Mouse (Mus musculus) c-Kit-positive CD71-positive TER-119-negative erythroid progenitor cells, embryonic 14.5 days (primary cell): ENCODE data around the gene Fxyd7.

Experiments used
- DNase-seq: peaks from one replicate; pipeline ENCODE4 v3.0.0-alpha.2; 2013; ENCODE audit warnings: low read depth

Gene Fxyd7

DNA sequence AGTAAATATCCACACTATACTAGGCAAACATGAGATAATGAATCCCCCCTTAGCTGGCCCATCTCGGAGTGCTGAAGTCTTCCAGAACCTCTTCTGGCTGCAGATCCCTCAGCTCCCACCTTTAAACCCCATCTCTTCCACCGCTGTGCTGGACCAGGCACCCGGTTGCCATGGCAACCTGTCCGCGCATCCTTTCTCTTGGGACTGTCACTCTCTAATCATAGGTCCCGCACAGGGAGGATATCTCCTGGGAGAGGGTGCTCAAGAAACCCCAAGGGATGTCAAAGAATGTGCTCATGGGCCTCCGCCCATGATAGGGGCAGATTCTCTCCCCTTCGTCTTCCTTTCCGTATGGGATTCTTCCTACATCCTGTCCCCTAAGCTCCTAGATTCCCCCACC is 346 bp downstream of the Fxyd7 start:
- no peak for DNase-seq

DNA sequence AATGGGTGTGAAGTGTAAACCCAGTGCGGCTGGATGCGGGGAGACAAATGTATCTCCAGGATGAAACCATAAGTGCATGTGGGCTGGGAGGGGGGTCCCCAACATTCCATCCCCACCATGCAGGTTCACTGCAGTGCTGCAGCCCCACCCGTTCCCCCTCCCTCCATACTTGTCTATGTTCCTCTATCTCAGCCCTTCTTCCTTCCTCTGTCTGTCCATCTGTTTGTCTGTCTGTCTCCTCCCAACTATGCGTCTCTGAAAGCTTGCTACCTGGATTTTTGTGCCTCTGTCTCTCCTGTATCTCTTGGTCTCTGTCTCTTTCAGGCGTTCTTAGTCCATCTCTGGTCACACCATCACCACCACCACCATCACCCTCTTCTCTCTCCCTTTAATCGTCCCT is 780 bp downstream of the Fxyd7 start:
- no peak for DNase-seq

DNA sequence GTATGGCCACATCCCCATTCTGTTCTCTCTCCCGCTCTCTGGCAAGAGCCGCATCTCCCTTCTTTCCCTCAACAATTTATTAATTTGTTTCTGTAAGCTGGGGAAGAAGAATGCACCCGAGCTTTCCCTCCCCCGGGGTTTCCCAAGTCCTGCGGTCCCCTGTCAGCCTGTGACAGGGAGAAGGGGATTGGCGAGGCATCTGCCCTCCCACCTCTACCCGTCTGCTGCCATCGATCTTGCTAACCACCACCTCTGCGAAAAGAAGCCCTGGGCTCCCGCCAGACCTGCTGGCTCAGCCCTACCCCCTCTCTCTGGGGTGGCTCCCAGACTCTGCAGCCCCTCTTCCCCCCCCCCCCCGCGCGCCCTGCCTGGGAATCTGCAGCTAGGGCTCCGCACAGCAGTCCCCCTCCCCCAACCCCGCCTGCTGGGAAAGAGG is 1.4 kb downstream of the Fxyd7 start:
- no peak for DNase-seq

DNA sequence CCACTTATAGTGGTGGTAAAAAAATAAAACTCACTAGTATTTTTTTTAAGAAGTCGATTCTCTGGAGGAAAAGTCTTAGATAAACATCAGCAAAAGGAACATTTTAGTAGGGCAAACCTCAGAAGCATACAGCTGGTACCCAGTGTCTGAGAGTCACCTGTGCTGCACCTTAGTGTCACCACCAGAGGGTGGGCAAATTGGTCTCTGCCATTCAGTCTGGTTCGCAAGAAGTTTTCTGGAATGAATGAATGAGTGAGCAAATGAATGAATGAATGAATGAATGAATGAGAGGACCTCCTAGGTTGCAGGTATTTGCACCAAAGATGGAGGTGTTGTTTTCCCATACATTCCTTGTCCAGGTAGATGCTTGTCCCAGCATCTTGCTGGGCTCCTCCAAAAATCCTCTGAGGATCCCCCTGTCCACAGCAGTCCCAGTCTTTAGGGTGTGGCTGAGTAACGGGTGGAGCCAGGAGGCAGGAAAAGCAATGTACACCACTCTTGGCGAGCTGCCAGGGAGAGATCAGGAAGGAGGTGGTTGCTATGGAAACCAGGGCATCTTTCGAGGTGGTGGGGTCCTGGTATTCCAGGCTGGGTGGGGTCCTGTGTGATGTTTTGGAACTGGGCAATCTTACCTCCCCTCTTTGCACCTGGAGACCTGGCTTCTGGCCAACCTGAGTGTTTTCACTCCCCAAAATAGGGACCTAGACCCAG is 2.0 kb downstream of the Fxyd7 start:
- no peak for DNase-seq

DNA sequence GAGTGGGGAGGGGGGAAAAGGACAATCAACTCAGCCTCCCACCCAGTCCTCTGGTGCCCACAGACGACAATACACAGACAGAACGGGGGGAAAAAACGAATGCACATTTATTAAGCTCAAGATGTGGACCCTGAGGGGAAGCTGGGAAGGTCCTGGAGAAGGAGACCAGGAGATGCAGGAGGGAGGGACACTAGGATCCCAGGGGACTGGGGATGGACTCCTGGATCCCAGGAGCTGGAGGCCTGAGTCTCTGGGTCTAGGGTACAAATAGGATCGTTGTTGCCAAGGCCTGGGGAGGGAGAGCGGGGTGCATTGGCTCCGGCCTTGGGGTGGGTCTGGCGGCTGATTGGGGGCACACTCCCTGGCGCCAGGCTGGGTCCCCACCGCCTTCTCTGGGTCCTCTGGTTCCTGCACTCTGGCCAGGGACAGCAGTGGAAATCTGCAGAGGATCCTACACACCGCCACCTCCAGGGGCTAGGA is 8.8 kb downstream of the Fxyd7 start, which contains the start of gene Fxyd5:
Gene Fxyd5 (minus strand): TSS at position 51 of the 480 bp plus-strand sequence.
- no peak for DNase-seq

DNA sequence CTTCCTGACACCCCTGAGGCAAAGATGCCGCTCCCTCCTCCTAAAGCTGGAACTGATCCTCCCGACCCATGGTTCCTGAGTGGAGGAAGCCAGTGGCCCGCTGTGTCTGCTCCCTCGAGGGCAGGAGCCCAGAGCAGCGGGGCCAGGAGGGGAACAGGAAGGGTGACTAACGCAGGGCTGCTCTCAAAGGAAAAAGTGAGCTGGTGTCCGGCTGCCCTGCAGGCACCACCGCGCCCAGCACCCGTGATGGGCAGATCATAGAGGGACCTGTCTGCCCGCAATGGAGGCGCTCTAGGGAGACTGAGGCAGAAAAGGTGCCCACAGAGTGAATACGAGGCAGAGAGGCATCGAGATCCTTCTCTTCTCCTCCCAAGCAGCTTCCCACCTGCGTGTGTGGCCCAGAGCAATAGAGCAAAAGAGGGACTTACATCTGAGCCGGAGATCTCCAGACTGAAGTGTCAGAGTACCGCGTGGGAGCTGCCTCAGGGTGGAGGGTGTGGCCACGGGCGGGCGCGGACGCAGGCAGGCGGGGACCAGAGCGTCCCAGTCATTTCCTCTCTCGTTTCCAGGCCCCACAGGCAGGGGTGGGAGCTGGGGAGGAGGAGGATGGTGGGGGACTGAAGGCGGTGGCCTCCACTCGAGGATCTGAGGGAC is 9.5 kb downstream of the Fxyd7 start:
- no peak for DNase-seq

DNA sequence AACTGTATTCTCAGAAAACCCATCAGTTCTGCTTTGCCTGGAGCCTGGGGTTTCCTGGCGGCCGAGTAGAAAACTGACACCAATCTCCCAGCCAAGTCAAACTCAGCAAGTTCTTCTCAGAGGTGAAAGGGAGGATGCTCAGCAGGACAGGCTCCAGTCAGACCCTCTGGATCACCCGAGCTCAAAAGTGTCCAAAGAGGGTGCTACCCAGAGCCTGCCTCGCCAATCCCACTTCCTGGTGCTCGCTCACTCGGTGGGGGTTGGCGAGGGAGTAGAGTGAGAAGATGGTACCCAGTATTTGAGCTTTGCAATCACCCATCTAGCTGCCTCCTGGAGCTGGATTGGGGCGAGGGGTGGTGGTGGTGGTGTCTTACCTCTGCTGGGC is 10.3 kb downstream of the Fxyd7 start:
- DNase-seq, result no peak

DNA sequence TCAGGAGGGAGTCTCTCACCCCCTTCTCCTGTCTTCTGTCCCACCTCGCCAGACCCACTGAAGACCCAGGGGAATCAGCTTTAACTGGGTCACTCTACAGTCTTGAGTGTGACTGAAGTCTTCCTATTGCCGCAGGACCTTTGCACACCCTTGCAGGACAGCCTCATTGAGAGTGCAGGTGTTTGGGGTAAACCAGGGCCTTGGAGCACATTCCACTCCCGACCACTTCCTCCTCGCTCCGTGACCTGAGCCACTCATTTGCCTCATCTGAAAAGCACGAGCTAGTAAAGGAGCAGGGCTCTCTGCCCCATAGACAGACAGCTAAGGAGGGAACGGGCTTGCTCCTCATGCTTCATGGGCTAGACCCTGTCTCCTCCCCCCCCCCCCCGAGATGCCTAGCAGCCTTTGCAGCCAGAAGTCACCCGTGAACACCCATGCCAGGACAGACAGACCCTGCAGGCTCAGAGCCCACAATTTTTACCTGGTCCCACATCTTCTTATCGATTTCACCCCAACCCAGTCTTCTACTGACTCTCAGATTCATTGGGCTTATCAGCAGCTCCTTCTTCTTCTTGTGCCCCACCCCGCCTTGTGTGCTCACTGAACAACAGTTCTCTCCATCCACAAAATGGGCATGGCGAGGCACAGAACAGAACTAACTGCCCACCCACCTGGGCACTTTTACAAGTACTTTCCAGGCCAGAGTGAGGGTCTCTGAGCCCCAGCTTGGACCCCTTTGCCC is 10.8 kb downstream of the Fxyd7 start:
- DNase-seq, result no peak

DNA sequence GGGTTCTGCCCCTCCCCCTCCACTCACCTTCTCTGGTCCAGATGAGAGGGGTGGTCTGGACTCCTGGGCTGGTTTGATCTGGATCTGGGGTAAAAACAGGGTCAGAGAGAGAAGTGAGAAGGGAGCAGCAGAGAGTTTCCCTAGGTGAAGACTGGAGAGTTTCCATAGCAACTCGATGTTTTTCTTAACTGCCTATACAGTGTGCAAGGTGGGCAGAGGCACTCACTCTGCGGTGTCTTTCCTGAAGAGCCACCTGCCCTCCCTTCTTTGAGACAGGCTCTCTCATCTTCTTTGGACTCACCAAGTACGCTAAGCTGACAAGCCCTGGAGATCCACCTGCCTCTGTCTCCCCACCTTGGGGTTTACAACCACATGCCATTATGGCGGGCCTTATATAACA is 12.3 kb downstream of the Fxyd7 start:
- DNase-seq, result no peak

DNA sequence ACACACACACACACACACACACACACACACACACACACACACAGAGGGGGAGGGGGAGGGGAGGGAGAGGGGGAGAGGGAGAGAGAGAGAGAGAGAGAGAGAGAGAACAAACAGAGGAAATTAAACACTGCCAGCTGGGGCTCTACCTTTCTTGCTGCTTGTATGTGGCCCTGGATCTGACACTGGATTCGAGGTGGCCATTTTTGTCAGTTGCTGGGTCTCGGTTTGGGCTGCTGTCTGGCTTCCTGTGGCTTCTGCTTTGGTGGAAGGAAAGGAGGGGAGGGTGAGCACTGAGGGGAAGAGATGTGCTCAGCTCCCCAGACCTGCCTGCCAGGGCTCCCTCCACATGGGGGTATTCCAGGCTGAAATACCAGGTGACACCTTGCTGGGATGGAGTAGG is 13.6 kb downstream of the Fxyd7 start:
- no peak for DNase-seq

DNA sequence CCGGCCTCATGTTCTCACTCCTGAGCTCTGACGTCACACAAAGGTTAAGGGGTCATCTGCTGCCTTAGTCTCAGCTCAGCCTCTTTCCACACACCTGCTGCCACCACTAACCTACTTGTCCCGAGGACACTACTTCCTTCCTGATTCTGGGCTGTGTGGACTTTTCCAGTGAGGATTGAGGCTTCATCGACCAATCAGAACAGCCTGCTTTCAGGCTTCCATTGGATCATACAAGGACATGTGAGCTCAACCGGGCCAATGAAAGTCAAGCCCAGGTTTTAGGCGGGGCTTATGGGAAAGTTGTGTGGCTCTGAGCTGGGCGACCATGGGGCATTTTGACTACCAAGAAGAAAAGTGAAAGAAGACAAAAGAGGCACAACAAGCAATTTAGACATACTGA is 14.3 kb downstream of the Fxyd7 start:
- no peak for DNase-seq

DNA sequence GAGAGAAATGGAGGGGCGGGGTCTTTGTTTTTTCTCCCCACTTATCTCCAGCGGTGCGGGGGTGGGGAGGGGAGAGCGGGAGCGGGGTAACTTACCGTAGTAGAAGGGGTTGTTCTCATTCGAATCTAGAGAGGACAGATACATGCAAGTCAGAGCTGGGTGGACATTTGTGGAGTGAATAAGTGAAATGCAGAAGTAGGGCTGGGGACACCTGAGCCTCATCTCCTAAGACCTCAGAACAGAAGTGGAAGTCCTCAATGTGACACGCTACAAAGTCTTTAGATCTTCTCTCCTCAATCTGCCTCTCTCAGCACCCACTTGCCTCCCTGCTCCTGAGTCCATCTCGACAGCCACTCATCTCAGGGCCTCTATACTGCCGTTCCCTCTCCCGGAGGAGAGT is 16.0 kb downstream of the Fxyd7 start:
- DNase-seq, result no peak

DNA sequence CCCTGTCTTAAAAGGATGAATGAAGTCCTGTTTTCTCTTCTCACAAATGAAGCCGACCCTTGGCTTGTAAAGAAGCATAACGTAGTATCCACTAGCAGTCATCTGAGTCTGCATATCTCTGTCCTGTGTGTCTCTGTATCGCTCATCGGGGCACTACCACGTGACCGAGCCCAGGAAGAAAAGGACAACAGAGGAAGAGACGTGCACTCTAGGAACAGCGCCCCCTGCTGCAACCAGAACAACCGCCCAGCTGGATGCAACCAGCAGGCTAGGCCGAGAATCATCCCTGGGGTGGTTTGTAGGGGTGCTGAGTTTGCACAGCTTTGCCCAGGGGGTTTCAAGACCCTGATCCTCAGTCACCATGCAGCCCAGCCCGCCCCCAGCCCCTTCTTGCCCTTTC is 16.5 kb downstream of the Fxyd7 start:
- no peak for DNase-seq

DNA sequence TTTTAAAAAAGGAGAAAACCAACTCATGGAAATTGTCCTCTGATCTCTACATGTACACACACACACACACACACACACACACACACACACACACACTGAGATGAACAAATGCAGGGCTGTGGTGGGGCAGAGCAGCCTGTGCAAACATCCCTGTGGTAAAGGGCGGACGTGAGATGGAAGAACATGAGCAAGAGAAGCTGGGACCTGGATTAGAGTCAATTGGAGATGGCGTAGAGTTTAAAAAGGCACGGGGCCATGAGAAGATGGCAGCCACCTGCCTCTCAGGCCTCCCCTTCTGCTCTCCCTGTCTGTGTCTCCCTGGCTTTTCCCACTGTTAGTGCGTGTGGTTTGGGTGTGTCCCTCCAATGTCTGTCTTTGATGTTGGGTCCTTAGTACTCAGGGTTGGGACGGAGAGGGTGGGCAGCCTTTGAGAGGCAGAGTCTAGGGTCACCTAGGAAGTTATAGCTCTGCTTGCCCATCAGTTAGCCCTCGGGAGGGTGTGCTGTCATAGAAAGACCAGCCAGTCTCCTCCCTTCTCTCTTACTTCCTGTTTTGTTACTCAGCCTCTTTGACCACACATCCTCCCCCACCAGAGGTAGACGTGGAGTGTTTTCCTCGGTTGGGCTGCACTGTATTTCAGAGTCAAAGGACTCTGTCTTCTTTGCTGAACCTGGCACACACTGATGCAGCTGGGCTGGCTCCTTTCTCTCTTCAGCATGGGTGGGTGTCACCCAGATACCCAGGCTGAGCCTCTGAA is 17.7 kb downstream of the Fxyd7 start:
- no peak for DNase-seq

DNA sequence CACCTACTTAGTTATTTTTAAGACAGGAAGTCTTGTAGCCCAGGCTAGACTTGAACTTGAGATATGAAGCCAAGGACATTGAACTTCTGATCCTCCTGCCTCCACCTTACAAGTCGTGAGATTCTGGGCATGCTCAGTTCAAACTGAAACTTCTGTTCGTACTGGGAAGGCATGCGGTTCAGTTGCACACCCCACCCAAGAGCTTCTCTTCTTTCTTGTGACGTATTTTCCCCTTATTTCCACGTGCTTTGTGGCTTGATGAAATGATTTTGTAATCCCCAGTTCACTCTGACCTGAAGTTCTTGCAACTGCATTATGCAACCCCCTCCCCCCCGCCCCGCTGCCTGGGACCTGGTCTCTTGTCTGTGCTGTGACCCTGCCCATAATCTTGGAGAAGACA is 19.5 kb downstream of the Fxyd7 start:
- no peak for DNase-seq

DNA sequence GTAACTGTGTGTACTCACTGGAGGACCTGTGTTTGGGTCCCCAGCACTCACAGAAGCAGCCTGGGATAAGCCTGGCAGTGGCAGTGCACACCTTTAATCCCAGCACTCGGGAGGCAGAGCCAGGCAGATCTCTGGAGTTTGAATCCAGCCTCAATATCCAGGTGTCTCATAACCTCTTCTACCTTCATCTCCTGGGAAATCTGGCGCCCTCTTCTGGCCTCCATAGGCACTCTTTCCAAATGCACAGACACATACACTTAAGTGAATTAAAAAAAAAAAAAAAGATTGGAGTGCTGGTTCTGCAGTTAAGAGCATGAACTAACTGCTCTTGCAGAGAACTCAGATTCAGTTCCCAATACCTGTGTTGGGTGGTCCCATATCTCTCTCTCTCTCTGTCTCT is 20.6 kb downstream of the Fxyd7 start:
- no peak for DNase-seq

DNA sequence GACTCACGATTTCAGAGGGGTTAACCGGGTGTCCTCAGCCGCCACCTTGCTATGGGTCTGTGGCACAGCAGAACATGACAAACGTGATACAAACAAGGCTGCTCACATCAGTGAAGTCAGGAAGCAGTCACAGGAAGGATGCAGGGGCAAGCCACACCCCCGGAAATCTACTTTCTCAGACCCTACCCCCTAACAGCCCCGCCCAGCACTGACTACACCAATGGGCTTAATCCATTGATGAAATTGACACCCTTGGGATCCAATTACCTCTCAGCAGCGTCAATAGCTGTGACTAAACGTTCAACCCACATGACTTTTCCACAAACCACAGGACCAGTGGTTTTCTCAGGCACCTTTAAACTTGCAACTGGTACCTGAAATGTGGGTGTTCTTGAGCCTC is 22.7 kb downstream of the Fxyd7 start:
- no peak for DNase-seq

DNA sequence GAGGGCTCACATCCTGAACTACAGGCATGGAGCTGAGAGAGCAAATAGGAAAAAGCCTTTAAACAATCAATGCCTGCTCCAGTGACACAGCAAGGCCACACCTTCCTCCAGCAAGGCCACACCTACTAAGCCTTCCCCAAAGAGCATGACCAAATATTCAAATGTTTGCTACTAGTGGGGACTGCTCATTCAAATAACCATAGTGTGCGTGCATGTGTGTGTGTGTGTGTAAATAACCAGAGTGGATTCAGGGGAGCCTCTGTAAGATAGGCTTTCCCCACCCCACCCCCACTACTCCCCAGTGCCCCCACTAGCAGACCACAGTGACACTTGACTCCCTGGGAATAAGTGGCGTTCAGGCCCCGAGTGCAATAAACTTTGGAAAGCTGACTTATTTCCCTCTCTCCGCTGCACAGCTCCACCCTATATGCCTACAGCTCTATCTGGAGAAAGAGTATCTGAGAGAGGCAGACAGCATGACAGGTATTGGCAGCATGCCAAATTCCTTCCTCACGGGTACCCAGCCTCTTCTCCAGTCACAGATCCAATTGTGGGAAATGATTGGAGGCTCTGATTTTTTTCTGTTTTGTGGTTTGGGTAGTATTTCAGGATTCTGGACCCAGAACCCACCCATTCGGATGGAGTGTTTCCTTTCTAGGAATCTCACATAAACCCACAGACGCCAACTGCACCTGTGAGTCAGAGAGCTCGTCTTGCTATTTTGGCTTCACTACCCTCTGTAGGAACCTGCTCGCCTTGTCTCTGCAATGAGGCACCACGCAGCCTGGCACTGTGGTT is 34.0 kb downstream of the Fxyd7 start:
- no peak for DNase-seq

DNA sequence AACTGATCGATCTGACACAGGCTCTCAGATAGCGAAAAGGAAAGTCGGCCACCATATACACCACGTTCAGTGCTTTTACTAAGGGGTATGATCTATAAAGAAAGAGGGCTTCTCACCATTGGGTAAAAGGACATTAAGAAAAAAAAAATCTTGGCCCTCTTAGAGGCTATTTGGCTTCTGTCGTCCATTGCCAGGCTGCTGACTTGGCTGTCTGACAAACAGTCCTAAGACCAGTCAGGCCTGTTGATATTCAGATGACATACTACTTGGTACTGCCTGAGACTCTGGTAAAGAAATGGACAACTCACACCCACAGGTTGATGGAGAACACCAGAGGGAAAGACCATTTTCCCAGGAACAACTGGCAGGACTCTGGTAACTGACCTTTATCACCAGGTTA is 38.3 kb downstream of the Fxyd7 start:
- no peak for DNase-seq

DNA sequence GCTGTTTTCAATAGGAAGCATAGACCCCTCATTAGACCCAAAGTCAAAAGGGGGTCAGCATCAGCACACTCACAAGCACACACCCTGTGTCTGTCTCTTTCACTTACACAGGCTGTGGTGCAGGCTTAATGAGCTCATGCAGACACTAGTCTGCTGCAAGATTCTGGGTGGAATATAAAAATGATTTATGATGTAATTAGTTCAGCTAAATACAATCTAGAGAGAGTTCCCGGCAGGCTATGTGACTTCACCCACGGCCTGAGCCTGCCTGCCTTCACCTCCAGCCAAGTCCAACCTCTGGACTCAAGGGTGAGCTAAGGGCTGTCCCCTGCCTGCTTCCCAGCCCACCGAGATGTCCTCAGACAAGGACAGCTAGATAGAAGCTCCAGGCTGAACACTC is 42.4 kb downstream of the Fxyd7 start:
- no peak for DNase-seq

DNA sequence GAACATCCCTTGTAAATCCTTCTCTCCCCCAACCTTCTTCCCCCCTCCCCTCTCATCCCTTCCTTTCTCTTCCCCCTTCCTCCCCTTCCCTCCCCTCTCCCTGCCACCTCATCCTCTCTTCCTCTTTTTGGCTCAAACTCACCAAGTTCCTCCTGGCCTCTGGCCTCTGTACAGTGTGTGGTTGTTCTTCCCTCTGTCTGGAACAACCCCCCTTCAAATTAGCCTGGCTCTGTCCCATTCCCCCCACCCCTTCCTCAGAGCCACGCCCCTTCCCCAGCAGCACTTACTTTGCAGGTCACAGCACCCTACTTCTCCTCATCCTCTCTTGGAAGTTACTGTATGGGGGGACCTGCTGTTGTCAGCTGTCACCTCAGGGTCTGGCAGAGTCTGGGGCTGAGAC is 43.1 kb downstream of the Fxyd7 start:
- DNase-seq, result no peak

DNA sequence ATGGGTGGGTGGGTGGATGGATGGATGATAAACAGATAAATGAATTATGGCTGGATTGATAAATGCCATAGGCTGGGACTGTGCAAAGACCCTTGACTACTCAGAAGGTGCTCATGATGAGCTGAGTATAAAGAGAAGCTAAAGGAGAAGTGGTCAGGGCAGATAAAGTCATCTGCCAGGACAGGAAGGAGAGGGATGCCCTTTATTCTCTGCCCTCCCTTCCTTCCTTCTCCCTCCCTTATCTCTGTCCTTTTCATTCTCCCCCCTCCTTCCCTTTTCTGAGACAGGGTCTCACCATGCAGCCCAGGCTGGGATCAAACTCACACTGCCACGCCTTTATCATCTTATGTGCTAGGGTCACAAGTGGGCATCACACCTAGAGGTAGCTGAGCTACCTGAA is 43.5 kb downstream of the Fxyd7 start:
- DNase-seq, result no peak
